Mouse (Mus musculus) hindbrain, embryonic 12.5 days (tissue): ENCODE results near the gene Olfr739. TPM values are rescaled to one million over a fixed set of nuclear protein-coding genes. Genes with fewer than 3 reads are reported as not detected.

ENCODE experiments used
- ATAC-seq: fragments of 200-750 bp; cut with Nextera tagmentation; 2 replicates; pipeline ENCODE4 v1.8.0; 2017; ENCODE audit warnings: moderate TSS enrichment; ENCODE audit not compliant: low FRiP score
- H3K27ac ChIP-seq: fragments of 300-500 bp; sonication (generic); 2 replicates; pipeline ENCODE4 v1.5.1; 2016; ENCODE audit warnings: mild to moderate bottlenecking
- H3K27me3 ChIP-seq: fragments of 300-500 bp; sonication (generic); 2 replicates; pipeline ENCODE4 v1.6.1; 2016; ENCODE audit warnings: mild to moderate bottlenecking
- H3K36me3 ChIP-seq: fragments of 300-500 bp; sonication (generic); 2 replicates; pipeline ENCODE4 v1.6.1; 2016; ENCODE audit warnings: mild to moderate bottlenecking
- H3K4me1 ChIP-seq: fragments of 300-500 bp; sonication (generic); 2 replicates; pipeline ENCODE4 v1.6.1; 2016
- H3K4me2 ChIP-seq: fragments of 300-500 bp; sonication (generic); replicated peaks from 2 replicates; pipeline ENCODE4 v1.6.1; 2016; ENCODE audit warnings: mild to moderate bottlenecking
- H3K4me3 ChIP-seq: fragments of 300-500 bp; sonication (generic); 2 replicates; pipeline ENCODE4 v1.5.1; 2016; ENCODE audit warnings: mild to moderate bottlenecking
- H3K9ac ChIP-seq: fragments of 300-500 bp; sonication (generic); 2 replicates; pipeline ENCODE4 v1.6.1; 2016; ENCODE audit warnings: mild to moderate bottlenecking, moderate library complexity
- H3K9me3 ChIP-seq: fragments of 300-500 bp; sonication (generic); replicated peaks from 2 replicates; pipeline ENCODE4 v1.6.1; 2016; ENCODE audit warnings: mild to moderate bottlenecking
- WGBS: fragments of 180-500 bp; shearing (Covaris S2); methylation state at CpG from one replicate; pipeline ENCODE4 v1.1.7; 2016; 5-methylcytosine and 5-hydroxymethylcytosine counted together
- polyA plus RNA-seq: library from polyadenylated mRNA; unstranded; fragments of >200 nt; fragmentation: Nextera tagmentation; extraction: Ambion mirVana; gene quantifications from 2 replicates; pipeline ENCODE4 v1.2.1, GENCODE M21; 2016

Gene Olfr739
- not detected in 2 replicates for polyA plus RNA-seq

- Histone ChIP-seq H3K9ac (no peak within 1 kb of the TSS), H3K36me3 (no peaks in the 10 kb centered on the region), H3K27me3 (no peaks in the 10 kb centered on the region), H3K4me2 (no peak within 1 kb of the TSS), H3K27ac (no peak within 1 kb of the TSS), H3K9me3 (no peaks in the 10 kb centered on the region), H3K4me3 (no peak within 1 kb of the TSS), H3K4me1 (no peaks in the 10 kb centered on the region)
- ATAC-seq = no peak
- WGBS = 74% methylated on average over 2 of the region's 2 CpGs
Observed at GRCm38 (mm10) chr14:50418326-50418725, at the start of gene Olfr739. Olfr739 (plus strand) TSS chr14:50418626.

- Histone ChIP-seq H3K36me3 (no peaks in the 10 kb centered on the region), H3K4me1 (no peaks in the 10 kb centered on the region), H3K9me3 (no peaks in the 10 kb centered on the region; the same call in 1 of the 2 replicates), H3K4me3 (no peak within 1 kb of the TSS), H3K27ac (no peak within 1 kb of the TSS), H3K27me3 (no peaks in the 10 kb centered on the region), H3K9ac (no peak within 1 kb of the TSS), H3K4me2 (no peak within 1 kb of the TSS)
- no peak for ATAC-seq
- 100% methylated on average over 2 of the region's 2 CpGs for WGBS
Observed at GRCm38 (mm10) chr14:50380863-50381262, 37.6 kb upstream of the Olfr739 start, which contains the start of gene Olfr736. Olfr736 (plus strand) TSS chr14:50381163.

GRCm38 (mm10) chr14:50407268-50407667, 11.2 kb upstream of the Olfr739 start, which contains the start of gene Olfr738:
Olfr738 (plus strand) TSS chr14:50407568.
- no peaks in the 10 kb centered on the region for H3K9me3 ChIP-seq
- no peak for ATAC-seq
- WGBS = 94% methylated on average over 1 of the region's 1 CpGs

GRCm38 (mm10) chr14:50445245-50445644, 26.8 kb downstream of the Olfr739 start, which contains the start of gene Olfr740:
Olfr740 (plus strand) TSS chr14:50445545.
- Histone ChIP-seq H3K9ac (no peak within 1 kb of the TSS), H3K4me2 (no peak within 1 kb of the TSS), H3K4me3 (no peak within 1 kb of the TSS), H3K27ac (no peak within 1 kb of the TSS), H3K4me1 (no peaks in the 10 kb centered on the region), H3K27me3 (no peaks in the 10 kb centered on the region), H3K9me3 (no peaks in the 10 kb centered on the region), H3K36me3 (no peaks in the 10 kb centered on the region)
- no peak for ATAC-seq
- 80% methylated on average over 3 of the region's 3 CpGs for WGBS

More at GRCm38 (mm10) chr14:50407268-50407667, 11.2 kb upstream of the Olfr739 start, which contains the start of gene Olfr738:
- H3K36me3 ChIP-seq = no peaks in the 10 kb centered on the region
- H3K27ac ChIP-seq = no peak within 1 kb of the TSS
- H3K4me1 ChIP-seq = no peaks in the 10 kb centered on the region
- H3K9ac ChIP-seq = no peak within 1 kb of the TSS
- H3K27me3 ChIP-seq = no peaks in the 10 kb centered on the region
- H3K4me2 ChIP-seq = no peak within 1 kb of the TSS
- H3K4me3 ChIP-seq = no peak within 1 kb of the TSS

- ATAC-seq = no peak
- H3K27me3 ChIP-seq = no peaks in the 10 kb centered on the region
- H3K4me2 ChIP-seq = no peak within 1 kb of the TSS
- H3K9me3 ChIP-seq = no peaks in the 10 kb centered on the region
- no peaks in the 10 kb centered on the region for H3K36me3 ChIP-seq
- H3K4me1 ChIP-seq = no peaks in the 10 kb centered on the region
- H3K27ac ChIP-seq = no peak within 1 kb of the TSS
- no peak within 1 kb of the TSS for H3K4me3 ChIP-seq
- WGBS = 77% methylated on average over 2 of the region's 2 CpGs
- H3K9ac ChIP-seq = no peak within 1 kb of the TSS
Observed at GRCm38 (mm10) chr14:50472438-50472837, 54.0 kb downstream of the Olfr739 start, which contains the start of gene Olfr741. Olfr741 (plus strand) TSS chr14:50472738.

Other genes starting within 250 kb of the Olfr739 start
- gene Olfr730, start 230.4 kb upstream of the Olfr739 start, polyA plus RNA-seq = not detected in 2 replicates
- gene Olfr731, start 176.8 kb upstream of the Olfr739 start, polyA plus RNA-seq = not detected in 2 replicates
- not detected in 2 replicates for gene Olfr732, start 134.4 kb upstream of the Olfr739 start, polyA plus RNA-seq
- not detected in 2 replicates for gene Olfr733, start 117.1 kb upstream of the Olfr739 start, polyA plus RNA-seq
- not detected in 2 replicates for gene Olfr734, start 91.9 kb upstream of the Olfr739 start, polyA plus RNA-seq
- gene Olfr735, start 69.8 kb upstream of the Olfr739 start, polyA plus RNA-seq = not detected in 2 replicates
- not detected in 2 replicates for gene Tlr11, start 60.7 kb upstream of the Olfr739 start, polyA plus RNA-seq
- not detected in 2 replicates for gene Olfr736, start 37.5 kb upstream of the Olfr739 start, polyA plus RNA-seq
- not detected in 2 replicates for gene Olfr738, start 11.1 kb upstream of the Olfr739 start, polyA plus RNA-seq
- not detected in 2 replicates for gene Olfr740, start 26.9 kb downstream of the Olfr739 start, polyA plus RNA-seq
- not detected in 2 replicates for gene Olfr741, start 54.1 kb downstream of the Olfr739 start, polyA plus RNA-seq
- gene Olfr742, start 85.0 kb downstream of the Olfr739 start, polyA plus RNA-seq = not detected in 2 replicates
- gene Olfr743, start 103.2 kb downstream of the Olfr739 start, polyA plus RNA-seq = not detected in 2 replicates
- not detected in 2 replicates for gene Olfr744, start 196.3 kb downstream of the Olfr739 start, polyA plus RNA-seq
- gene Olfr745, start 220.8 kb downstream of the Olfr739 start, polyA plus RNA-seq = not detected in 2 replicates
- gene Olfr746, start 228.5 kb downstream of the Olfr739 start, polyA plus RNA-seq = not detected in 2 replicates